10 mouse cellular contexts compared by ENCODE assay signal in genomic region chr4:108905859-108906258, GRCm38 (mm10). TPM values are rescaled to one million over a fixed set of nuclear protein-coding genes. Genes with fewer than 3 reads are reported as not detected.
DNase-seq lines count a peak whose midpoint lies in the region; ATAC-seq lines count a peak whose summit lies in the region.
"Had no signal": no experiment of that assay in that cellular context is flagged by ENCODE, and none has a peak within 500 bp of the region (broad histone marks: within the 10 kb centered on the region; RNA-seq: fewer than 3 reads in every experiment).

No protein-coding gene starts in this region.

- no peak for ATAC-seq in heart, embryonic 11.5 days (replicated peaks; ENCODE audit: insufficient number of reproducible peaks, low FRiP score, low TSS enrichment)
- ATAC-seq in monocyte, adult 5-6 weeks (replicated peaks; ENCODE audit: insufficient number of reproducible peaks, low FRiP score, low TSS enrichment, poor library complexity, severe bottlenecking), result no peak

- no peak for DNase-seq in heart, postnatal 36 days
- DNase-seq in lung, postnatal 10 days, result peak; percentile 49
- no peak for DNase-seq in lung, postnatal 25 days (ENCODE audit: low spot score)
- DNase-seq in adipocyte (ENCODE audit: low spot score), result peak; percentile 35
- DNase-seq in retina, embryonic 14.5 days (ENCODE audit: low spot score), result peak; percentile 47
- no peak for DNase-seq in heart, adult 18-20 months

- no peak overlapping the region for H3K9ac ChIP-seq in heart, embryonic 11.5 days (ENCODE audit: low read depth, low read length)
- H3K9ac ChIP-seq: heart, embryonic 13.5 days had no signal

- intact Hi-C loops in heart, postnatal 36 days (cut with DNase I), result no loop called here

- H3K36me3 ChIP-seq in heart, embryonic 11.5 days (ENCODE audit: control insufficient read depth, insufficient read depth, low read length), result no peaks in the 10 kb centered on the region
- H3K36me3 ChIP-seq: heart, embryonic 13.5 days had no signal

- H3K27ac ChIP-seq in heart, embryonic 11.5 days (ENCODE audit: low read depth, low read length), result 0 out of 2 replicates have a peak overlapping the region, but pooled peaks have one; percentile 46
- H3K27ac ChIP-seq: heart, embryonic 13.5 days had no signal

- H3K4me1 ChIP-seq in heart, embryonic 11.5 days (ENCODE audit: control insufficient read depth, insufficient read depth, low read length), result peaks cover 7% of the 10 kb centered on the region; the same call in 1 of the 2 replicates

- H3K9me3 ChIP-seq in heart, embryonic 11.5 days (replicated peaks; ENCODE audit: control insufficient read depth, low read length), result no peaks in the 10 kb centered on the region
- H3K9me3 ChIP-seq: heart, embryonic 13.5 days had no signal

- 28% methylated on average over 6 of the region's 6 CpGs for WGBS in heart, embryonic 11.5 days (ENCODE audit: insufficient replicate concordance)

- H3K4me2 ChIP-seq in heart, embryonic 11.5 days, result no peak overlapping the region
- H3K4me2 ChIP-seq: heart, embryonic 13.5 days had no signal

- no peaks in the 10 kb centered on the region for H3K27me3 ChIP-seq in heart, embryonic 11.5 days (ENCODE audit: control insufficient read depth, insufficient read depth, low read length)
- H3K27me3 ChIP-seq: heart, embryonic 13.5 days had no signal

- no peak overlapping the region for H3K4me3 ChIP-seq in heart, embryonic 11.5 days (ENCODE audit: low read depth, low read length)
- H3K4me3 ChIP-seq: heart, embryonic 13.5 days had no signal

RNA-seq across cellular contexts. Expression of gene Rab3b, which starts 27.0 kb away (rescaled TPM):
- polyA plus RNA-seq in heart, embryonic 11.5 days (2014; fragmentation: Nextera tagmentation; extraction: Ambion mirVana), result 11.1 and 13.3 TPM in 2 replicates
- total RNA-seq in heart, postnatal 36 days (2021), result 1 to 10 TPM in 1 of 2 experiments, under 1 TPM in 1; 0.24 to 1.1 TPM
- 1 to 10 TPM in 1 of 2 experiments, under 1 TPM in 1; 0.60 to 1.6 TPM for total RNA-seq in heart, adult 18-20 months (2021)
- not detected in 3 replicates for total RNA-seq in monocyte, adult 5-6 weeks (2017)

RNA-seq across cellular contexts. Expression of gene A730015C16Rik, which starts 57.4 kb away (rescaled TPM):
- 0.59 and 1.4 TPM in 2 replicates for polyA plus RNA-seq in heart, embryonic 11.5 days (2014; fragmentation: Nextera tagmentation; extraction: Ambion mirVana)
- total RNA-seq in heart, postnatal 36 days (2021), result not detected
- not detected for total RNA-seq in heart, adult 18-20 months (2021)
- total RNA-seq in monocyte, adult 5-6 weeks (2017), result 0.49 TPM in 1 of 3 replicates, not detected in the others
- polyA plus RNA-seq: spleen, adult 2 months had no signal

RNA-seq across cellular contexts. Expression of gene Kti12, which starts 58.3 kb away (rescaled TPM):
- 31.3 and 32.4 TPM in 2 replicates for polyA plus RNA-seq in heart, embryonic 11.5 days (2014; fragmentation: Nextera tagmentation; extraction: Ambion mirVana)
- 10 to 100 TPM; 20.5 to 20.6 TPM for total RNA-seq in heart, postnatal 36 days (2021)
- total RNA-seq in heart, adult 18-20 months (2021), result 10 to 100 TPM; 25.4 to 25.5 TPM
- 9.4 to 17.5 TPM (median 14.5 TPM) in 3 replicates for total RNA-seq in monocyte, adult 5-6 weeks (2017)

Comparison
In these comparisons a context has a peak if more than half of its experiments do, and no peak if none do; other contexts are left out.
1. DNase-seq: peak in lung, postnatal 10 days (single experiment), adipocyte (single experiment) and retina, embryonic 14.5 days (single experiment); none in heart, postnatal 36 days (0 of 2), lung, postnatal 25 days (single experiment) and heart, adult 18-20 months (0 of 2).